Mouse (Mus musculus) natural killer cell, adult 2 months (primary cell): ENCODE results near the gene Sema6c.
"Not testable (repeated sequence)": the region's sequence is repeated elsewhere in the genome, so short reads cannot be mapped to it uniquely, and the experiment has no call there.

Experiments used
- DNase-seq, 2 experiments: peaks; one replicate each; pipeline ENCODE4 v3.0.0; 2022; ENCODE audit warnings: low spot score in 2 of 2

The Sema6c gene

DNA sequence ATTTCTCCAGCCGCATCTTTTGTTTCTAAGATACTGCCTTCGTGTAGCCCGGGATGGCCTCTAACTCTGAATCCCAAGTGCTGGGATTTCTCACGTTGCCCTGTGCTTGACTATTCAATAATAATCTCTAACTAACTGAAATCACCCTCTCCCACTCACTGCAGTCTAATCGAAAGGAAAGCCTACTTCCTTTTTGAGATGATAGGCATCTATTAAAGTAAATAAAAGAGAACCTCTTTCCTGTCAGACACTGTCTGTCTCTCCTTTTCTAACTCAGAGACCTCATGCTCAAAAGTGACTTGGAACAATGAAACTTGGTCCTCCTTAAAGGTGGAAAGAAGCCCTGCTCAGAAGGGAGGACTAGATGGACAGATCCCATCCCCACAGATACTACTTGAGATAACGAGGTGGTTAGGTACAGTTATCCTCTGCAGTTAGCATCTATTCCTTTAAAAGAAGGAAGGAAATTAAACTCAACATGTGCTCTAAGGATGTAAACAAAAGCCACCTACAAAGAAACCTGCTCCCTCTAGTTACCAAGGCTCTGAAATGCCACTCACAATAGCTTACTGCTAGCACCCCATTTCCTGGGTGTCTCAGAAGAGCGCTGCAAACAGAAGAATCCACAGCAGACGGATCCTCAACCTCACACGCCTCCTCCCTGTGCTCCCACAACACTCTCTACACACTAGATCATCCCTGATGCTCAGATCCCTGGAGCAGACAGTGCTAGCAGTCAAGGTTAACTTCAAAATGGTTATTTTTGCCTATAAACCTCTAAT, 24.7 kb downstream of the Sema6c start:
- DNase-seq = no peak

DNA sequence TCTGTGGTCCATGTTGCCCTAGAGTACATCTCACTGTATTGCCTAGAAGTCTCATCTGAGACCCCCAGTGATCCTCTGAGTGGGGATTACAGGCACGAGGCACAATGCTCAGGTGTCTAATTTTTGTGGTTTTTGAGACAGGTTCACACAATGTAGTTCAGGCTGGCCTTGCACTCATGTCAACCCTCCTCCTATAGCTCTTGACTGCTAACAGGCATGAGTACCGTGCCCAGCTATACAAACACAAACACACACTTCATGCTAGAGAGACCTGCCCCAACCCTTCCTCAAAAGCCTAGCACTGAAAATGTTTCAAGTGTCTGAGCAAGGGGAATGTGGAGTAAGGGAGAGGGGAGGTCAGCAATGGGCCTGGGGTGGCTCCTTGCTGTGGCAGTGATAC, 25.8 kb downstream of the Sema6c start:
- no peak for DNase-seq

DNA sequence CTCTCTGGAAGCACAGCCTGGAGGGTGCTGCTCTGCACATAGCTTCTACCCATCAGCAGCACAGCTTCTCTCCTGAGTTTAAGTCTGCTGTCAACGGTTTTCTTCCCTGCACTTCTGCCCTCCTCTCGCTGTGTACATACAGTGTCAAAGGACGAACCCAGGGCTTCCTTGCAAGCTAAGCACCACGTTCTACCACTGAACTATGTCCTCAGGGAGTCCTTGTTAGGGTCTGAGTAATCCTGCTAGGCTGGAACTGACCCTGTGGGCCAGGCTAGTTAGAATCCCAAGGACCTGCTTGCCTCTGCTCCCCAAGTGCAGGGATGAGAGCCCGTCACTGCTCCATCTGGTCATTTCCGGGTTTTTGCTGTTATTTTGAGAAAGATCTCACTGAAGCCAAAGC, 26.6 kb downstream of the Sema6c start:
- DNase-seq = no peak

DNA sequence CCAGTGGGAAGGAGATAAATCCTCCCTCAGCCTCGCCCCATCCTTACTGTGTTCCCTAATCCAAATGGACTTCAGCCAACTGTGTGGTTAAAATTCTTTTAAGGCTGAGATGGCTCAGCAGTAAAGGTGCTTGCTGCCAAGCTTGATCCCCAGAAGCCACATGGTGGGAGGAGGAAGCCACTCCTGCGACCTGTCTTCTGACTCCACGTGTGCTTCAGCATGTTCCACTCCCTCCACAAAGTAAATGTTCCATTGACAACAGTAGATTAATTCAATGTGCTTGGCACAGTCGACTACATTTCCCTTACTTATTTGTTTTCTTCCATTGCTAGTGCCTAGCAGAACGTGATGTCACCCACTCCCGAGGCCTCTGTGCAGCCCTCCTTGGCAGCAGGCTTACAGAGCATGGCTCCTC, 34.5 kb downstream of the Sema6c start:
- DNase-seq = no peak

DNA sequence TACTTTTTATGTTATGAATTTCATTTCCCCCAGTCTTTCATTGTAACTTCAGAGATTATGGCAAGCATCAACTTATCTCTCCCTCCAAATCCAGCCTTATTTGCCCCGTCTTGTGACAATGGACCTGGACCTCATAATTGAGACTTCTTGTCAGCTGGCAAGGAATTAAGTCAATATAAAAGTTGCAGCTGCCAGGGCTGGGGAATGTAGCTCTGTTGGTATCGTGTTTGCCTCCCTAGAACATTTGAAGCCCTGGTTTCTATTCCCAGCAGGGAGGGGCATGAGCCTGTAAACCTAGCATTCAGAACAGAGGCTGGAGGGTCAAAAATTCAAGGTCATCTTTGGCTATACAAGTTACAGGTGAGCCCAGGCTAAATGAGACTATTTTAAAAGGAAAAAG, 35.5 kb downstream of the Sema6c start:
- no peak for DNase-seq

DNA sequence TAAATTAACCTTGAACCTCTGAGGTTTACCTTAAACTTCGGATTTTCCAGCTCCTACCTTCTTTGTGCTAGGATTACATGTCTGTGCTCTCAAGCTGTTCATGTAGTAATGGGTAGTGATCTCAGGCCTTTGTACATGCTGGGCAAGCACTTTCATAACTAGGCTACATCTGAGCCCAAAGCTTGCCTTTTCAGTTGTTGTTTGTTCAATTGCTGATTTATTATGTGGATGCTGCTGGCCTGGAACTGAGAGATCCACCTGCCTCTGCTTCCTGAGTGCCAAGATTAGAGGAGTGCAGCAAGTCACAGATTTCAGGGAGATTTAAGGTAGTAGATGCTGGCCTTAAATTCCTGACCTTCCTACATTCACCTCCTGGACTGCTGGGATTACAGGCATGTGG, 38.8 kb downstream of the Sema6c start:
- DNase-seq = no peak

DNA sequence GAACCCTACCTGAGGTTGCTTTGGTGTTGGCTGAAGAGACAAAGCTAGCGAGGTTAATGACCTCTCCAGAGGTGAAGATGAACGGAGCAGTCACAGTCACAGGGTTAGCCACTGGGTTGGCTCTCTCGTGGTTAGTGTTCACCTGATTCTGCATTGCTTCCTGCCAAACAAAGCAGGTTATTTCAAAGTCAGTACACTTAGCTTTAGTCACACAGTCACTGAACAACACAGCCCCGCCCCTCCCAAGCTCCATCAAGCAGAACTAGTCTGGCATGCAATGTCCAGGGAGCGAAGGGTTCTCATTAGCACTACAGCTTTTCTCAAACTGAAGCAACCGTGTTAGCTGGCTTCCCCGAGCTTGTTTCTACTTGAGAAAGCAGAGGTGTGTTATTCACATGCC, 39.9 kb downstream of the Sema6c start:
- no peak for DNase-seq

DNA sequence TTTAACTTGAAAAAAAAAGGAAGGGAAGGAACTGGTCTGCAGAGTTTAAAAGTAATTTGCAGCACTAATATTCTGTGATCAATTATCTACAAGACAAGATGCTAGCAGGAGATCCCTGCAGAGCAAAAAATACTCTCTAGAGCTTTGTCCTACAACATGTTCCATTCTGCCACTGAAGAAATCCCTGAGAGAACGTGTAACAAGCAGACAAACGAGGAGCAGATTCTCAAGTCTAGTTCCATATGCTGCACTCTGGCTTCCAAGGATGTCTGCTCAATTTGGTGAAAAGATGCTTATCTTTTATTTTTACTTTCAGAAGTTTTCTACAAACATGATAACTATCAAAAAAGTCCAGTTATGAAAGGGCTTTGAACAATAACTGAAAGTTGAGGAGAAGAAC, 40.3 kb downstream of the Sema6c start:
- DNase-seq = no peak

DNA sequence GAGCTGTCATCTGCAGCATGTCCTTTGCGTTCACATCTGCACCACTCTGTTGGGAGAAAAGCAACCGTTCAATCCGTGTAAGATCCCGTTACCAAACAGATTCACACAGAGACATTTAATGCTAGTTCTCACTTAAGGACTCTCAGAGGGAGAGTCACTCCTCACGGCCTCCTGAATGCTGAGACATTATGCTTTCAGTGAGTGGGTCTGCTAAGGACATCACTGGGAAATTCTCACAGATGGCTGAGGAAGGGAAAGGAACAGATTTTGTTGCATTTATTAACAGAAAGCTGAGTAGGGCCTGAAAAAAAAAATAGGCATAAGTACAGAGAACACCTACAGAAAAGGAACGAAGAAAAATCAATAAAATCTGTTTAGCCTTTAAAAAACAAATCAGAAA, 43.6 kb downstream of the Sema6c start:
- no peak for DNase-seq

DNA sequence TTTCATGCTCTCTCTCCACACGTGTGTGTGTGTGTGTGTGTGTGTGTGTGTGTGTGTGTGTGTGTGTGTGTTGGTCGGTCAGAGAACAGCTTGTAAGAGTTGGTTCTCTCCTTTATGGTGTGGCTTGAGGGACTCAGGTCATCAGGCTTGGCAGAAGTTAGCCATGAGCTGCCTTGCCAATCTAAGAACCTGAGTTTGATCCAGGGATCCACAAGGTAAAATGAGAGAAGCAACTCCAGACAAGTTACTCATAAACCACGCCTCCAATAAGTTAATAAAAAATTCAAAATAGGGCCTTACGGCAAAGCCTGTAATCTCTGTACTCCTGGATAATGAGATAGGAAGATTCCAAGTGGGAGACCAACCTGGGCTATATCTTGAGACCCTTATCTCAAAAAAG, 48.0 kb downstream of the Sema6c start:
- DNase-seq = no peak

DNA sequence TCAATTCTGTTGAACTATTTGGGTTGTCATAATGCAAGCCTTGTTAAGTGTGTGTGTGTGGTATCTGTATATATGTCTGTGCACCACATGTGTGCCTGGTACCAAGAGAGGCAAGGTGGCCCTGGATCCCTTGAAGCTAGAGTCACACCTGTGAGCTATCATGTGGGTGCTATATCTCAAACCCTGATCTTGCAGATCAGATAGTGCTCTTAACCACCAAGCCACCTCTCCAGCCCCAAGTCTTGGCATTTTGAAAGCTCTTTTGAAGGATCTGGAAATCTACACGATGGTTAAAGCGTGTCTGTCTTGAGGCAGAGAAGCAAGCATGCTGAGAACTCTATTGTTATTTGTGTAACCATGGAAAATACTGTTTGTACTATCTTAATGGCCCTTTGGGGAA, 50.3 kb downstream of the Sema6c start:
- DNase-seq = no peak

DNA sequence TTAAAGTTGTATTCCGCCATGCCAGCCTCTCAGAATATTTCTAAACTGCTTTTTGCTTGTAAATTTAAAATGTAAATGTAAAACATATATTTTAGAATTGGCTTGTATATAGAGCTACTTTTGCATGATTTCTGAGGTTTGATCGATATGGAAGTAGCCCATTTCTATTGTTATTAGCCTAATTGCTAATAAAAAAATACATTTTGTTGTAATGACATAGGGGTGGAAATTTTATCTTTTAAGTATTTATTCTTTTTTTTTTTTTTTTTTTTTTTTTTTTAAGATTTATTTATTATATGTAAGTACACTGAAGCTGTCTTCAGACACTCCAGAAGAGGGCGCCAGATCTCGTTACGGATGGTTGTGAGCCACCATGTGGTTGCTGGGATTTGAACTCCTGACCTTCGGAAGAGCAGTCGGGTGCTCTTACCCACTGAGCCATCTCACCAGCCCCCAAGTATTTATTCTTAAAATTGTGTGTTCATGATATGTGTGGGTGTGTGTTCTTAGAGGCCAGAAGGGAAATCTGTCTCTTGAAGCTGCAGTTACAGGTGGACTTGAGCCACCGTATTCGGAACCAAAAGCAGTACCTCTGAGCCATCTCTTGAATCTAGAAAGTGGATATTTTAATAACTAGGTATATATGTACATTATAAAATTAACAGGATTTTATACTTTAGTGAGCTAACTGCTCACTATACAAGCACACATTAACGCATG, 52.8 kb downstream of the Sema6c start:
- not testable (repeated sequence) for DNase-seq

DNA sequence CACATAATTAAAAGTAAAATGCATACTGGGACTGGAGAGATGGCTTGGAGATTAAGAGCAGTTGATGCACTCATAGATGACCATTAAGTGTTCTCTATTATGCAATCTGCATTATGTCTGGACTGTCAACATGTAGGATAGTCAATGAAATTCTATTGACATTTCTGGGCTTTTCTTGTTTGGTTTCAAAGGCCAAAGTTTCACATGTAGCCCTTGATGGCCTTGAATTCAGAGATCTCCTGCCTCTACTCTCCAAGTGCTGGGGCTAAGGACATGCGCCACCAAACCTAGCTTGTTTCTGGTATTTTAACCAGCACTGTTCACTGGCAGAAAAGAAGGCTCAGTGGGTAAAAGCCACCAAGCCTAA, 53.3 kb downstream of the Sema6c start:
- DNase-seq = no peak

DNA sequence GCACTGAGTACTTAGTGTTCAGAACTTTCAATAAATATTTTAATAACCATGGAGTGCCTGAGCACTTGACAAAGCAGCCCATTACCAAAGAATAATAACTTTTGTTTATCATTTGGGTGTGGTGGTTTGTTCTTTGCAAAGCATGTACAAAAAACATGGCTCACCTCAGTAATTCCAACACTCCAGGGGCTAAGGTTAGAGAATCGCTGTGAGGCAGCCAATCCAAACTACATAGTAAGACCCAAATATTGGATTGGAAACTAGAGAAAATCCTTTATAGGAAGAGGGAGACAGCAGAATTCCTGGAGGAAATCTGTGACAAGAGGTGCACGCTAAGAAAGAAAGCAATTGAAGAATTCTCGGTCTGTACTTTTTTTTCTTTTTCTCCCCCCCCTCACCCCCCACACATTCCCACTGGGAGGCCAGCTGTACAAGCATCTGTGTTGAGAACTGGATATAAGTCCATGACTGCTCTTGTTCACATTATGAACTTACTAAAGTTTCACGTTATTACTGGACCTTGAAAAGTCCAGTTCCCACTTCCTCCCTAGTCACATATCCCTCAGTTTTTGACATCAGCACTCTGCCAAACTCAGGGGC, 56.5 kb downstream of the Sema6c start:
- DNase-seq = no peak

DNA sequence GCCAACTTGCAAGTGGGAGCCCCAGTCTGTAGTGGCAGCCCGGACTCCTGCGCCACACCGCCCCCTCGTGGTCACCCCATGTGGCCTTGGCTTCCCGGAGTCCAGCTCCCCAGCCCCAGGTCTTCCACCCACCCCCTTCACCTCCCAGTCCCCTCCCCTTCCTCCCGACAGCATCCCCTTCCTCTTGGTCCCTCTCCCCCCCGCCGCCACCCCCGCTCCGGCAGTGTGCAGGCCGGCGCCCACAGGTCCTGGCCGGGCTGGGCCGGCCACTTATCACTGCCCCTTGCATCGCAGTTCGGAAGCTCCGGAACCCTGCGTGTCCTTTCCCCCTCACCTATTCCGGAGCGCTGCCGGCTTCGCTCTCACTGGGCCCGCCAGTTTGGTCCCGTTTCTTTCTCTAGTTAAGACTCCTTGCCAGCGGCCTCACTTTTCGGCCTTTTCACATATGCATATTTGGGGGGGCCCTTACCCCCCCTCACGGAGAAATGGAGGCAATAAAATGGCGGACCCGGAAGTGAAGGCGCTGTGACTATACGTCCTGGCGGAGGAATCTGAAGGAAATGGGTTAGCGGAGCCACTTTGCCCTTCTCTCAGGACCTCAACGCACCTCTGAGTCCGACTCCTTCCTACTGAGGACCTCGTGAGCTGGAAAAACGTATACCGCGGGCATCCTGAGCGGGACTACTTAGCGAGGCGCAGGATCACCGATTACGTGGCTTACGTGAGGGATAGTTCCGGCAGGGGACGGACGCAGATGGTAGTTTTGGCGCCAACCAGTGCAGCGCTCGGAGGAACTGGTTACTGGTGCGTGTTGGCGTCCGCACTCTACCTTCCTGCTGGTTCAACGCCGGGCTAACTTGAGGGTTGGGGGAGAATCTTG, 57.2 kb downstream of the Sema6c start, which contains the start of gene Gabpb2:
TSS of gene Gabpb2 (minus strand) at position 662 of the 880 bp plus-strand sequence.
- DNase-seq = peak; percentile 90 to 92

DNA sequence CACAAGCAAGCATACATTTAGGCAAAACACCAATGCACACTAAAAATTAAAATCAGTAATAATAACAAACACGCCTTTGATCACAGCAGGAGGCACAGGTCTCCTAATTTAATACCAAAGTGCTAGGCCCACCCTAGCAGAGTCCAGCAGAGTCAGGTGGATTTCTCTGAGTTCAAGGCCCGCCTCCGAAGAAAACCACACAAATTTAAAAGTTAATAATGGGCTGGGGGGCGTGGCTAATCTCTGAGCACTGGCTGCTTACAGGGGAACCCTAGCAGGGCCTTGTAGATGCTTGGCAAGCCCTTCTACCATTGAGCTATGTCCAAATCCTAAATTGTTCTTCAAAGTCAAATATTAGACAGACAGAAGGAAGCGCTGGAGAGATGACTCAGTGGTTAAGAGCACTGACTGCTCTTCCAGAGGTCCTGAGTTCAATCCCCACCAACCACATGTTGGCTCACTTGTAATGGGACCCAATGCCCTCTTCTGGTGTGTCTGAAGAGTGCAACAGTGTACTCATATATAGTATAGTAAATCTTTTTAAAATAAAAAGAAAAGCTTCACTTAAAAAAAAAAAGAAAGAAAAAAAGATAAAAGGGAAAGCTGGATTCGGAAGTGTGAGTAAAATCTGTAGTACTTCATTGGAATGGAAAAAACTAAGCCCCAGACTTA, 58.3 kb downstream of the Sema6c start:
- DNase-seq = no peak

DNA sequence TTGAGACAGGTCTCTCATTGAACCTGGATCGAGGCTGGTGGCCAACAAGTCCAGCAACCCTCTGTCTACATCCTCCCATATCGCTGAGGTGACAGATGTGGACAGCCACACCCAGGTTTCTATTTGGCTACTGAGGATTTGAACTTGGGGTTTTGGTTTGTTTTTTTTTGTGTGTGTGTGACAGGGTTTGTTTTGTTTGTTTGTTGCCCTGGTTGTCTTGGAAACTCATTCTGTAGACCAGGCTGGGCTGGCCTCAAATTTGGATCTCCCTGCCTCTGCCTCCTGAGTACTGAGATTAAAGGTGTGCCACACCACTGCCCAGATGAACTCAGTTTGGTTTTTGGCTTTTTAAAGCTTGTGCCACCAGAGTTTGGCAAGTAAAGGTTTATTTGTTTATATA, 62.8 kb downstream of the Sema6c start:
- DNase-seq = peak in 1 of 2 experiments; percentile 20
